Mouse (Mus musculus) intestine, postnatal 0 days (tissue): Measurements from ENCODE around the gene Eipr1. TPM values are rescaled to one million over a fixed set of nuclear protein-coding genes. Genes with fewer than 3 reads are reported as not detected.
A peak's percentile ranks its signal among the peaks of the same experiment; 100 is the strongest.

Experiments
- ATAC-seq: fragments of 200-750 bp; cut with Nextera tagmentation; 2 replicates; pipeline ENCODE4 v1.8.0; 2017; ENCODE audit warnings: mild to moderate bottlenecking, moderate TSS enrichment, moderate library complexity
- H3K27ac ChIP-seq: fragments of 300-500 bp; sonication (generic); 2 replicates; pipeline ENCODE4 v1.5.1; 2014; ENCODE audit warnings: mild to moderate bottlenecking, low read depth, low read length, moderate library complexity
- H3K27me3 ChIP-seq: fragments of 300-500 bp; sonication (generic); replicated peaks from 2 replicates; pipeline ENCODE4 v1.6.1; 2014; ENCODE audit warnings: low read length, mixed read lengths; ENCODE audit not compliant: control insufficient read depth, insufficient read depth
- H3K36me3 ChIP-seq: fragments of 300-500 bp; sonication (generic); 2 replicates; pipeline ENCODE4 v1.6.1; 2014; ENCODE audit warnings: mild to moderate bottlenecking, moderate library complexity; ENCODE audit not compliant: control insufficient read depth, insufficient read depth
- H3K4me1 ChIP-seq: fragments of 300-500 bp; sonication (generic); replicated peaks from 2 replicates; pipeline ENCODE4 v1.6.1; 2014; ENCODE audit warnings: antibody characterized with exemption, low read length, mixed read lengths; ENCODE audit not compliant: control insufficient read depth, insufficient read depth
- H3K4me2 ChIP-seq: fragments of 300-500 bp; sonication (generic); replicated peaks from 2 replicates; pipeline ENCODE4 v1.6.1; 2014; ENCODE audit warnings: low read depth, mild to moderate bottlenecking, moderate library complexity
- H3K4me3 ChIP-seq: fragments of 300-500 bp; sonication (generic); 2 replicates; pipeline ENCODE4 v1.5.1; 2014; ENCODE audit warnings: low read depth, low read length
- H3K9ac ChIP-seq: fragments of 300-500 bp; sonication (generic); 2 replicates; pipeline ENCODE4 v1.6.1; 2014; ENCODE audit warnings: mild to moderate bottlenecking, low read depth, low read length
- H3K9me3 ChIP-seq: fragments of 300-500 bp; sonication (generic); 2 replicates; pipeline ENCODE4 v1.6.1; 2016; ENCODE audit warnings: mixed run types; ENCODE audit not compliant: control insufficient read depth
- CTCF ChIP-seq: sonication (generic); IDR thresholded peaks from 2 replicates; pipeline ENCODE4 v1.5.1; 2016; ENCODE audit warnings: low read depth, mild to moderate bottlenecking, control low read depth, antibody characterized with exemption, moderate library complexity
- WGBS: fragments of 180-500 bp; shearing (Covaris S2); extraction: QIAGEN DNeasy Blood & Tissue Kit; methylation state at CpG from one replicate; pipeline ENCODE4 v1.1.7; 2014; 5-methylcytosine and 5-hydroxymethylcytosine counted together
- polyA plus RNA-seq: library from polyadenylated mRNA; unstranded; fragments of >200 nt; fragmentation: Nextera tagmentation; extraction: Ambion mirVana; gene quantifications from 2 replicates; pipeline ENCODE4 v1.2.1, GENCODE M21; 2015

The Eipr1 gene
- polyA plus RNA-seq, 1 experiment from 2014 or later = 23.3 TPM

DNA sequence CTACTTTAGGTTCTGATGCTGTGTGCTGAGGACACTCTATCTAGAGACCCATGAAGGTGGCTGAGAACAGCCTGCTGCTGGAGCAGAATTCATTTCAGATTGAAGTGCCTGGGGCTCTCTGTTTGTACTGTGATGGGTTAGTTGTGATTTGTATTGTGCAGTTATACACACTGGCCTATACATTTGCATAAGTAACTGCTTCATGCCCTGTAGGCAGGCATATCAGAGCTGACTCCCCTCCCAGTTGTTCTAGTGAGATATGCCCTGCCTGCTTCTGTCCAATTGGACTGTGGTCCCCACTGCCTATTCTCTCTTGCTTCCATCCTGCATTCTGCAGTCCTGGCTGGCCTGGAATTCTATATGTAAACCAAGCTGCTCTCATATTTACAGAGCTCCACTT lies 128.9 kb downstream of the Eipr1 start:
- Histone ChIP-seq H3K27me3 (no peaks in the 10 kb centered on the region), H3K27ac (no peak overlapping the region), H3K9me3 (no peaks in the 10 kb centered on the region), H3K9ac (no peak overlapping the region), H3K4me2 (no peak overlapping the region), H3K4me3 (no peak overlapping the region), H3K4me1 (no peaks in the 10 kb centered on the region), H3K36me3 (no peaks in the 10 kb centered on the region)
- no peak for ATAC-seq
- TF ChIP-seq CTCF = no peak

DNA sequence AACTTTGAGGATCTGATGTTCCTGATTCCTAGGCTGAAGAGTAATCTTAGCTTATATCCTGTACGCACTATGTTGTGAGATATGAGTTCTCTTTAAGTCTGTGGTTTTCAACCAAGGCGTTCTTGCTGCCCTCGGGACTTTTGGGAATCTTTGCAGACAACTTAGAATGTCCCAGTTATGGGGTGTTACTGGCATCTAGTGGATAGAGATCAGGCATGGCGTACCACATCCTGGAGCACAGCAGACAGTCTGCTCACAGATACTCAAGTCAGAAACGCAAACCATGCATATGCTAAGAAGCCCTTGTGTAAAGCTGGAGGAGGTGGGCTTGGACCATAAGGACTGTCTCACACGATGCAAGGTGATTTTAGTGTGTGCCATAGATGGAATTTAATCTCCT lies 136.1 kb downstream of the Eipr1 start:
- WGBS = 81% methylated on average over 6 of the region's 6 CpGs
- Histone ChIP-seq H3K27ac (no peak overlapping the region), H3K36me3 (no peaks in the 10 kb centered on the region), H3K27me3 (no peaks in the 10 kb centered on the region), H3K4me3 (no peak overlapping the region), H3K9me3 (no peaks in the 10 kb centered on the region), H3K4me2 (no peak overlapping the region), H3K4me1 (no peaks in the 10 kb centered on the region), H3K9ac (no peak overlapping the region)
- peak; percentile 27; the same call in 1 of the 2 replicates for TF ChIP-seq CTCF
- no peak for ATAC-seq

DNA sequence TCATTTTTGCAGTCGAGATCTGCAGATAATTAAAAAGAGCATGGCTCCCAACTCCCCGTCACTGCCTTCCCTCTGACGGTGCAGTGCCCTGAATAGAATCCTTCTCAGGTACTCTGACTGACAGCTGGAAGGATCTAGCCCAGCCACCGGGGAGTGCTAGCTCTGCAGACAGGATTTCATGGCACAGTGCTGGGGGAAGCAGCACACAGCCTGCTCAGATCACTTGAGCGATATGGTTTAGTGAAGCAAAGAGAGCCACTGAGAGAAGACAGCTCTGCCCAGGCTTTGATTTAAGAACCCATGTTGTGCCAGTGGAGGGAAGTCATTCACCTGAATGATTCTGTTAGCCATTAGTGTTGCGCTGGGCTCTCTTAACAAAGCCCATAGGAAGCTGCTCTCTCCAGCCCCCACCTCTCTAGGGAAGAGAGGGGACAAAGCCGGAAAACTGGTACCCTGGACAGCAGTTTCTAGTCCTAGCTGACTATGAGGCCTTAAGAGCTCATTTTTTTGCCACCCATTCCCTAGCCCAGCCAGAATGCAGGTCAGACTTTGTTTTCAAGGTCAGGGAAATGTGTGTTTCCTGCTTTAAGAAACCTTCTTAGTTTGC lies 137.6 kb downstream of the Eipr1 start:
- no peaks in the 10 kb centered on the region for H3K4me1 ChIP-seq
- H3K27me3 ChIP-seq = no peaks in the 10 kb centered on the region
- H3K9me3 ChIP-seq = no peaks in the 10 kb centered on the region
- TF ChIP-seq CTCF = no peak
- H3K9ac ChIP-seq = no peak overlapping the region
- no peak overlapping the region for H3K4me3 ChIP-seq
- WGBS = 52% methylated on average over 7 of the region's 7 CpGs
- no peak overlapping the region for H3K4me2 ChIP-seq
- no peaks in the 10 kb centered on the region for H3K36me3 ChIP-seq
- no peak overlapping the region for H3K27ac ChIP-seq
- no peak for ATAC-seq

DNA sequence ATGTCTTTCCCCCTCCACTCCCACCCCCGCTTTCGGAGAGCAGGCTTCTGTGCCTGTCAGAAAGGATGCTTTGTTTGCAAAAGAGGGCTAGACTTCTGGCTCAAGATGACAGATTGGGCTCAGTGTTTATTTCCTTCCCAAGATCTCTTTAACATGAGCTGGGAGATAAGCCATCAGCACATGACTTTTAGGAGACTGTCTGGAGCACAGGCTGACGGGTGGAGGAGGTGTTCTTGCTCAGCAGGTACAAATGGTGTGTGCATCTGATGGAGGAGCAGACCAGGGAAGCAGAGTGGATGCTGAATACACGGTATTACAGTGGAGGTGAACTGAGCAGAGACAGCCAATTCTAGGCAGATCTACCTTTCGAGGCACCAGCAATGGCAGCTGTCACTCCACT lies 139.9 kb downstream of the Eipr1 start:
- WGBS = 32% methylated on average over 5 of the region's 5 CpGs
- Histone ChIP-seq H3K9ac (no peak overlapping the region), H3K9me3 (no peaks in the 10 kb centered on the region), H3K36me3 (no peaks in the 10 kb centered on the region), H3K4me1 (no peaks in the 10 kb centered on the region), H3K27ac (no peak overlapping the region), H3K27me3 (no peaks in the 10 kb centered on the region), H3K4me2 (no peak overlapping the region), H3K4me3 (no peak overlapping the region)
- TF ChIP-seq CTCF = no peak
- no peak for ATAC-seq

DNA sequence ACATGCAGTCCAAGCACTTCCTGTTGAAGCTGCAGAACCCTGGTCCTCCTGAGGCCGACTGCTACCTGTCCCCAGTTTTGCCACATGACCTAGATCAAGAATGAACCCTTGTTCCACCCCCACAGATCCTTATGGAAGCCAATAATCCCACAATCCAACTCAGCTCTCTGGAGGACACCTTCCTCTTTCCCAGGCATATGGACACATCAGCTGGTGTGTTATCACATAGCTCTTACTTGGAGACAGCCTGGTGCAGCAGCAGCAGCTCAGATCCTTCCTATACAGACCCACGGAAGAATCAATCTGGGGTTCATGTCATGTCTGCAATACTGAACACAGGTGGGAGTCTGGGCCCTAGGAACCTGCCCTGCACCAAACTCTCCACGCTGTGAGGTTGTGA lies 145.0 kb downstream of the Eipr1 start:
- no peaks in the 10 kb centered on the region for H3K4me1 ChIP-seq
- no peak overlapping the region for H3K4me2 ChIP-seq
- no peaks in the 10 kb centered on the region for H3K36me3 ChIP-seq
- 80% methylated on average over 3 of the region's 3 CpGs for WGBS
- TF ChIP-seq CTCF = no peak
- ATAC-seq = no peak
- no peaks in the 10 kb centered on the region for H3K27me3 ChIP-seq
- H3K4me3 ChIP-seq = no peak overlapping the region
- no peaks in the 10 kb centered on the region for H3K9me3 ChIP-seq
- no peak overlapping the region for H3K27ac ChIP-seq
- H3K9ac ChIP-seq = no peak overlapping the region

DNA sequence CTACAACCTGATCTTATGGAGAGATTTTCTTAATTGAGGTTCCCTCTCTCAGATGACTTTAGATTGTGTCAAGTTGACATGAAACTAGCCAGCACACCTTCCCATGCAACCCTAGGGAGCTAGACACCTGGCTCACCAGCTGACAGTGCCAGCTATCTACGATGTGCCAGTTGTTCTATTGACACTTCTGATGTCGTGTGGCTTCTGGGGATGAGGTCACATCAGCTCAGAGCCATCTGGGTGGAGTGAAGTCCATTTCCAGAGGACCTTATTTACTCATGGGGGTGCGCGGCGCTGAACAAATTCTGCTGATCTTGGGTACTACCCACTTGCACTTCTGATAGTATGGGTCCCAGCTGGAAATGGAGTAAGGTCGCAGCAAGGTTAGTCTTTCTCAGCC lies 146.7 kb downstream of the Eipr1 start:
- no peaks in the 10 kb centered on the region for H3K27me3 ChIP-seq
- no peak overlapping the region for H3K27ac ChIP-seq
- no peaks in the 10 kb centered on the region for H3K4me1 ChIP-seq
- no peaks in the 10 kb centered on the region for H3K9me3 ChIP-seq
- no peak overlapping the region for H3K4me2 ChIP-seq
- TF ChIP-seq CTCF = no peak
- ATAC-seq = no peak
- no peak overlapping the region for H3K4me3 ChIP-seq
- H3K9ac ChIP-seq = no peak overlapping the region
- H3K36me3 ChIP-seq = no peaks in the 10 kb centered on the region
- 92% methylated on average over 6 of the region's 6 CpGs for WGBS

DNA sequence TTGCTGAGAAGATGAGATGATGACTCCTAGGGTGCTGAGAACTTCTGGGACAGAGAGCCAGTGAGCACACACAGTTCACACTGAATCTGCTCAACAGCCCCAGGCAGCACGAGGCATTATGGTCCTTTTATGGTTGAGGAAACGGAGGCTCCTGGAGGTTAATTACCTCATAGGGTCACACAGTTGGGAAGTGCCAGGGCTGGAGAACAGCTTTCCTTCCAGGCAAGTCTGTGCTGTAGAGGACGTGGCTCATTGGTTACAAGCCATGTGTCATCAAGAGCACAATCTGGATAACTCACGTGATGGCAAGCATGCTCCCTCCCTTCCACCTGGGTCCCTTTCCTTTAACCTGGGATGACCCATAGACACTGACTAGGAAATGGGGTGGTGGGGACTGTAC lies 148.1 kb downstream of the Eipr1 start:
- WGBS = 43% methylated on average over 4 of the region's 4 CpGs
- no peak overlapping the region for H3K27ac ChIP-seq

More for the DNA sequence above, 148.1 kb downstream of the Eipr1 start:
- H3K9ac ChIP-seq = no peak overlapping the region
- ATAC-seq = no peak
- no peak for TF ChIP-seq CTCF
- no peak overlapping the region for H3K4me3 ChIP-seq
- no peaks in the 10 kb centered on the region for H3K9me3 ChIP-seq
- no peak overlapping the region for H3K4me2 ChIP-seq
- no peaks in the 10 kb centered on the region for H3K27me3 ChIP-seq
- no peaks in the 10 kb centered on the region for H3K4me1 ChIP-seq
- no peaks in the 10 kb centered on the region for H3K36me3 ChIP-seq
